Mouse (Mus musculus): ENCODE data around the gene Nif3l1. TPM values are rescaled to one million over a fixed set of nuclear protein-coding genes. Genes with fewer than 3 reads are reported as not detected.

Nif3l1 gene
- polyA plus RNA-seq, 1 experiment from 2014 or later = 40.0 TPM

- H3K4me1 ChIP-seq = no peaks in the 10 kb centered on the region
- no peak overlapping the region for H3K27ac ChIP-seq
- H3K4me3 ChIP-seq (replicated peaks) = no peak overlapping the region
- H3K4me2 ChIP-seq = no peak overlapping the region
- H3K9ac ChIP-seq = no peak overlapping the region
- no peaks in the 10 kb centered on the region for H3K9me3 ChIP-seq
- peaks cover 44% of the 10 kb centered on the region for H3K36me3 ChIP-seq
- no peaks in the 10 kb centered on the region for H3K27me3 ChIP-seq (replicated peaks)
- WGBS = 56% methylated on average over 2 of the region's 2 CpGs
- no peak for ATAC-seq (ENCODE audit: insufficient read depth, low FRiP score, low read depth)
Measured at GRCm38 (mm10) chr1:58458867-58459266, 13.9 kb downstream of the Nif3l1 start.

DNA sequence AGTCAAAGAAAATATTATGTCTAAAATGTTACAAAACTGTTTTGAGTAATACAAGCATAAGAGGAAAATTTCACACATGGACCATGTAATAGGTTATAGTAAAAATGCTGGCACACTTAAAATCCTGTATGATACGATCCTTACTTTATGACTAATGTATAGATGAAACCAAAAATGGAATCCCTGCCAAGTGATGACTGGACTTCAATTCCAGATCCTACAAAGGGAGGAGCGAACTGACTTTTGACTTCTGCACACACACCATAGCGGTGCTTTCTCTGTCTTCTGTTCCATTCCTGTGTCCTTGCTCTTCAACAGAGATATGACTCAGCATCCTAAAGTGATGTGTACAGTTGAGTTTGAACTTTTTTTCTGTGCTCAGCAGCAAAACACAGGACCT lies 15.6 kb downstream of the Nif3l1 start:
- WGBS = 89% methylated on average over 3 of the region's 3 CpGs
- peaks cover 44% of the 10 kb centered on the region for H3K36me3 ChIP-seq

DNA sequence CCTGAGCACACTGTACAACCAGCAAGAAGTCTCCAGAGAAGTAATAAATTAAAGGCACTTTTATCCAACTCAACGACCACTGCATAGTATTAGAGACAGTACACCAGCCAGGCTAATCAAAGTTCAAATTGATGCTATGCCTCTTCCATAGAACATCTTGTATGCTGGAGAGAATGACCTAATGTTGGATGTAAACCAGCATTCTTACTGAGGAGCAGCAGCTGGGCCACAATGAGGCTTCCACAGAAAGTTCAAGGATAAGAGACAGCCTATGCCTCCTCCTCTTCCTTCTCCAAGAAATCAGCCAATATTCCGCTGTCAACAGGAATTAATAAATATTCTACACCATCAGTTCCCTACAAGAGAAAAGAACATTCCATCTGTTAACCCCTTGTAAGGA lies 19.0 kb downstream of the Nif3l1 start:
- Histone ChIP-seq H3K4me2 (no peak overlapping the region), H3K9ac (no peak overlapping the region), H3K36me3 (peaks cover 25% of the 10 kb centered on the region), H3K27me3 (replicated peaks) (no peaks in the 10 kb centered on the region), H3K4me1 (no peaks in the 10 kb centered on the region), H3K4me3 (replicated peaks) (no peak overlapping the region), H3K27ac (no peak overlapping the region), H3K9me3 (no peaks in the 10 kb centered on the region)
- 71% methylated on average over 2 of the region's 2 CpGs for WGBS
- no peak for ATAC-seq (ENCODE audit: insufficient read depth, low FRiP score, low read depth)

More for the DNA sequence above, 15.6 kb downstream of the Nif3l1 start:
- no peaks in the 10 kb centered on the region for H3K9me3 ChIP-seq
- no peak overlapping the region for H3K4me2 ChIP-seq
- H3K27ac ChIP-seq = no peak overlapping the region
- no peaks in the 10 kb centered on the region for H3K27me3 ChIP-seq (replicated peaks)
- no peak overlapping the region for H3K9ac ChIP-seq
- H3K4me3 ChIP-seq (replicated peaks) = no peak overlapping the region
- no peaks in the 10 kb centered on the region for H3K4me1 ChIP-seq
- no peak for ATAC-seq (ENCODE audit: insufficient read depth, low FRiP score, low read depth)

DNA sequence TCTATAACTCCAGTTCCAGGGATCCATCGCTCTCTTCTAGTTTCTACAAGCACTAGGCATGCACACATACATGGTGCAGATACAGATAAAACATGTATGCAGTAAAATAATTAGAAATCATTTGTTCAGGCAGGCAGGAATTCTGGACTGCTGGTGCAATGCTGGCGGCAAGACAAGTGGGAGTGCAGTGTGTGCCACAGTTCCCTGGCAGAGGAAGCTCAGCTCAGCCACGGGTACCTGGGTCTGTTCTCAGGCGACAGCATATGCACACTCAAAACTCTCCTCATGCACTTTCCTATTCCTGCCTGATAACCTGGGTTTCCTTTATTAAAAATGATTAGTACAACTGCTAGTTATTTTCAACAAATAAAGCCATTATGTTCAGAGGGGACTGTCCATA lies 20.1 kb downstream of the Nif3l1 start:
- no peak overlapping the region for H3K27ac ChIP-seq
- H3K27me3 ChIP-seq (replicated peaks) = no peaks in the 10 kb centered on the region
- no peaks in the 10 kb centered on the region for H3K9me3 ChIP-seq
- no peak for ATAC-seq (ENCODE audit: insufficient read depth, low FRiP score, low read depth)
- no peak overlapping the region for H3K4me3 ChIP-seq (replicated peaks)
- no peaks in the 10 kb centered on the region for H3K4me1 ChIP-seq
- H3K9ac ChIP-seq = no peak overlapping the region
- 93% methylated on average over 4 of the region's 4 CpGs for WGBS
- no peak overlapping the region for H3K4me2 ChIP-seq
- H3K36me3 ChIP-seq = peaks cover 29% of the 10 kb centered on the region

DNA sequence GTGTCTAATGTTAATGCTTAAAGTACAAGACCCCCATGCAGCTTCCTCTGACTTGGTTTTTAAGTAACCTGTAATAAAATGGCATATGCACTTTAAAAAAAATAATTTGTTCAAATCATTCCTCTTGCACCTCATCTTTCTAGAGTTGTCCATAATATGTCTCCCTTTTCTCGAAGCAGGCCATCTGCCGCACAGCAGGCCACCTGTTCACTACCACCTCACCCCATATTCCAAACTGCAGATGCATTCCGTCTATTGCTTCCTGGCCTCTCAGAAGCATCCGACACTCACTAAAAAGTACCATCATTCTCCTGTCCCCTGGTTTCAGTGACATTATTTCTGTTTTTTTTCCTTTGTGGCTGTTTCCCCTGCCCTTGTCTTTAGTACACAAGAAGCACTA lies 20.6 kb downstream of the Nif3l1 start:
- no peak overlapping the region for H3K4me3 ChIP-seq (replicated peaks)
- WGBS = 92% methylated on average over 4 of the region's 4 CpGs
- H3K9me3 ChIP-seq = no peaks in the 10 kb centered on the region
- no peak for ATAC-seq (ENCODE audit: insufficient read depth, low FRiP score, low read depth)
- H3K4me2 ChIP-seq = no peak overlapping the region
- H3K27ac ChIP-seq = no peak overlapping the region
- peaks cover 26% of the 10 kb centered on the region for H3K36me3 ChIP-seq
- H3K9ac ChIP-seq = no peak overlapping the region
- no peaks in the 10 kb centered on the region for H3K4me1 ChIP-seq
- no peaks in the 10 kb centered on the region for H3K27me3 ChIP-seq (replicated peaks)

- Histone ChIP-seq H3K36me3 (peaks cover 35% of the 10 kb centered on the region), H3K4me3 (replicated peaks) (no peak overlapping the region), H3K4me1 (no peaks in the 10 kb centered on the region), H3K9me3 (no peaks in the 10 kb centered on the region), H3K9ac (no peak overlapping the region), H3K27me3 (replicated peaks) (no peaks in the 10 kb centered on the region), H3K4me2 (no peak overlapping the region), H3K27ac (no peak overlapping the region)
- 93% methylated on average over 8 of the region's 8 CpGs for WGBS
- ATAC-seq (ENCODE audit: insufficient read depth, low FRiP score, low read depth) = no peak
Measured at GRCm38 (mm10) chr1:58475662-58476061, 30.7 kb downstream of the Nif3l1 start.

- Histone ChIP-seq H3K36me3 (peaks cover 39% of the 10 kb centered on the region), H3K27ac (no peak overlapping the region), H3K4me3 (replicated peaks) (no peak overlapping the region), H3K9me3 (no peaks in the 10 kb centered on the region), H3K4me2 (no peak overlapping the region), H3K4me1 (no peaks in the 10 kb centered on the region), H3K27me3 (replicated peaks) (no peaks in the 10 kb centered on the region), H3K9ac (no peak overlapping the region)
- 90% methylated on average over 4 of the region's 4 CpGs for WGBS
- ATAC-seq (ENCODE audit: insufficient read depth, low FRiP score, low read depth) = no peak
Measured at GRCm38 (mm10) chr1:58482647-58483046, 37.7 kb downstream of the Nif3l1 start.

DNA sequence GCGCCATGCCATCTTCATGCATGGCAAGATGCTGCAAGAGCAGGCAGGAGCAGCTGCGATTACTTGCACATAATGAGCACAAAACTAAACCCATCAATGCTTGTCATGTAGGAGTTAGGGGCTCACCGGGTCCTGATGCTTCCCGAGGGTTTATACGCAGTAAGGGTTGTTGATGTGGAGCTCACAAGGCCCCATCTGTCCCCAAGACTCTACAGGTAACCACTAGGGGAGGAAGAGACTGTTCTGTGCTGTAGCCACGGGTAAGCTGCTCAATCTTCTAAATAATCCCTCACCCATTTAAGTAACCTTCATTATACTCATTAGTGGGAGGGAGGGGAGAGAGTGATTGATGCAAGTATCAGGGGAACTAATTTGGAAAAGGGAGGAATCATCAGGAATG lies 50.7 kb downstream of the Nif3l1 start:
- Histone ChIP-seq H3K4me3 (replicated peaks) (no peak overlapping the region), H3K27ac (no peak overlapping the region), H3K4me2 (no peak overlapping the region), H3K9me3 (no peaks in the 10 kb centered on the region), H3K36me3 (peaks cover 42% of the 10 kb centered on the region), H3K4me1 (no peaks in the 10 kb centered on the region), H3K27me3 (replicated peaks) (no peaks in the 10 kb centered on the region), H3K9ac (no peak overlapping the region)
- 91% methylated on average over 6 of the region's 6 CpGs for WGBS
- no peak for ATAC-seq (ENCODE audit: insufficient read depth, low FRiP score, low read depth)

DNA sequence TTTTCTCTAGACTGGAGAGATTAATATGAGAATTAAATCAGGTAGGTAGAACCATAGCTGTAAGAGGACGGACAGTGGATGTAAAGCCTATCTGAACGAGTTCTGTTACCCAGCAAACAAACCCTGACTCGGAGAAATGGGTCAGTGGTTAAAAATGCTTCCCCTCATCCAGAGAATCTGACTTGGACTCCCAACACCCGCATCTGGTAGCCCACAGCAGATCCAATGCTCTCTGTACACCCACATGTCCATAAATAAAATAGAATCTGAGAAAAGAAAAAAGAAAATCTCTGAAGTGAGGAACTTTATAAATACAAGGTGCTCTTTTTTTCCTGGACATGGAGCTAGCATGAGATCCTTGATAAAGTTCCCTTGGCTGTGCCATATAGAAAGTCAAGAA lies 52.7 kb downstream of the Nif3l1 start:
- Histone ChIP-seq H3K27ac (no peak overlapping the region), H3K4me1 (no peaks in the 10 kb centered on the region), H3K4me3 (replicated peaks) (no peak overlapping the region), H3K36me3 (peaks cover 26% of the 10 kb centered on the region), H3K4me2 (no peak overlapping the region), H3K9ac (no peak overlapping the region), H3K9me3 (no peaks in the 10 kb centered on the region), H3K27me3 (replicated peaks) (no peaks in the 10 kb centered on the region)
- no peak for ATAC-seq (ENCODE audit: insufficient read depth, low FRiP score, low read depth)
- 89% methylated on average over 4 of the region's 4 CpGs for WGBS

- 98% methylated on average over 1 of the region's 1 CpGs for WGBS
- Histone ChIP-seq H3K9ac (no peak overlapping the region), H3K27me3 (replicated peaks) (no peaks in the 10 kb centered on the region), H3K4me3 (replicated peaks) (no peak overlapping the region), H3K27ac (no peak overlapping the region), H3K36me3 (peaks cover 21% of the 10 kb centered on the region), H3K4me2 (no peak overlapping the region), H3K9me3 (no peaks in the 10 kb centered on the region), H3K4me1 (no peaks in the 10 kb centered on the region)
- no peak for ATAC-seq (ENCODE audit: insufficient read depth, low FRiP score, low read depth)
Measured at GRCm38 (mm10) chr1:58498758-58499157, 53.8 kb downstream of the Nif3l1 start.

- ATAC-seq (ENCODE audit: insufficient read depth, low FRiP score, low read depth) = peak; percentile 47; the same call in 1 of the 2 replicates
- H3K4me2 ChIP-seq = no peak overlapping the region
Measured at GRCm38 (mm10) chr1:58503134-58503533, 58.2 kb downstream of the Nif3l1 start.

GRCm38 (mm10) chr1:58503793-58504370 lies 58.9 kb downstream of the Nif3l1 start:
- H3K9me3 ChIP-seq = peaks cover 14% of the 10 kb centered on the region; the same call in 1 of the 2 replicates
- peak overlapping the region; percentile 77 for H3K4me3 ChIP-seq (replicated peaks)
- H3K36me3 ChIP-seq = peaks cover 15% of the 10 kb centered on the region; the same call in 1 of the 2 replicates
- 25% methylated on average over 9 of the region's 9 CpGs for WGBS
- H3K27me3 ChIP-seq (replicated peaks) = no peaks in the 10 kb centered on the region
- peak overlapping the region; percentile 61 for H3K4me2 ChIP-seq
- peak overlapping the region; percentile 72; the same call in 1 of the 2 replicates for H3K9ac ChIP-seq
- H3K27ac ChIP-seq = no peak overlapping the region
- H3K4me1 ChIP-seq = no peaks in the 10 kb centered on the region
- no peak for ATAC-seq (ENCODE audit: insufficient read depth, low FRiP score, low read depth)

More at GRCm38 (mm10) chr1:58503134-58503533, 58.2 kb downstream of the Nif3l1 start:
- Histone ChIP-seq H3K36me3 (peaks cover 17% of the 10 kb centered on the region), H3K9ac (no peak overlapping the region), H3K9me3 (peaks cover 9% of the 10 kb centered on the region; the same call in 1 of the 2 replicates), H3K27ac (no peak overlapping the region), H3K4me1 (no peaks in the 10 kb centered on the region), H3K4me3 (replicated peaks) (no peak overlapping the region; the same call in 1 of the 2 replicates), H3K27me3 (replicated peaks) (no peaks in the 10 kb centered on the region)

All from stomach, embryonic 15.5 days (tissue).